Mouse (Mus musculus) v-Abl transformed pro-B cells (cell line): ENCODE results near the gene Ttc24.

Source experiments
- in situ Hi-C, 2 experiments: fragments of 400-800 bp; cut with MboI; formaldehyde crosslinking; loops; one replicate each; pipeline ENCODE4 v1.15.1; 2025; ENCODE audit not compliant: unreplicated experiment in 2 of 2

Gene Ttc24

GRCm38 (mm10) chr3:88081345-88082223 lies 3.5 kb upstream of the Ttc24 start, which contains the start of gene Iqgap3:
Gene Iqgap3 (plus strand): TSS chr3:88081971.
- in situ Hi-C loops: no loop called here

- in situ Hi-C loops: loop anchor here in 1 of 2 experiments (5.0 to 10.0 kb wide), 2 partner anchors 70 to 313 kb away; no protein-coding TSS in a partner anchor
Measured at GRCm38 (mm10) chr3:88077441-88077840, 663 bp downstream of the Ttc24 start.

GRCm38 (mm10) chr3:88074766-88075165 lies 3.3 kb downstream of the Ttc24 start:
- in situ Hi-C loops: loop anchor here (5.0 to 25.0 kb wide), 3 partner anchors 67 to 310 kb away; partner anchors contain the start of gene Nes (in 1 of the 2)

GRCm38 (mm10) chr3:88074351-88074750 lies 3.8 kb downstream of the Ttc24 start:
- in situ Hi-C loops: loop anchor here (5.0 to 25.0 kb wide), 3 partner anchors 67 to 310 kb away; partner anchors contain the start of gene Nes (in 1 of the 2)

GRCm38 (mm10) chr3:88073631-88074030 lies 4.5 kb downstream of the Ttc24 start:
- in situ Hi-C loops: loop anchor here (5.0 to 25.0 kb wide), 3 partner anchors 66 to 309 kb away; partner anchors contain the start of gene Nes (in 1 of the 2)

GRCm38 (mm10) chr3:88071783-88072182 lies 6.3 kb downstream of the Ttc24 start:
- in situ Hi-C loops: loop anchor here (5.0 to 25.0 kb wide), 3 partner anchors 64 to 307 kb away; partner anchors contain the start of gene Nes (in 1 of the 2)

GRCm38 (mm10) chr3:88068386-88068785 lies 9.7 kb downstream of the Ttc24 start:
- in situ Hi-C loops: loop anchor here (5.0 to 25.0 kb wide), 3 partner anchors 36 to 106 kb away; partner anchors contain the start of genes Hapln2 (in 1 of the 2) and Nes (in 1 of the 2)

- in situ Hi-C loops: loop anchor here in 1 of 2 experiments (25.0 kb wide), 1 partner anchor 96 kb away; the partner anchor contains the start of gene Nes
Measured at GRCm38 (mm10) chr3:88057902-88058696, 20.0 kb downstream of the Ttc24 start, which contains the start of gene Naxe. Gene Naxe (minus strand): TSS chr3:88058495.

GRCm38 (mm10) chr3:88057030-88057429 lies 21.1 kb downstream of the Ttc24 start:
- in situ Hi-C loops: loop anchor here in 1 of 2 experiments (25.0 kb wide), 1 partner anchor 95 kb away; the partner anchor contains the start of gene Nes

- in situ Hi-C loops: no loop called here
Measured at GRCm38 (mm10) chr3:88049532-88049931, 28.6 kb downstream of the Ttc24 start.

- in situ Hi-C loops: no loop called here
Measured at GRCm38 (mm10) chr3:88042661-88043421, 35.3 kb downstream of the Ttc24 start, which contains the start of gene Gpatch4. Gene Gpatch4 (plus strand): TSS chr3:88043108.

- in situ Hi-C loops: no loop called here
Measured at GRCm38 (mm10) chr3:88035561-88036293, 42.4 kb downstream of the Ttc24 start.

- in situ Hi-C loops: loop anchor here in 1 of 2 experiments (5.0 kb wide), 1 partner anchor 34 kb away; no protein-coding TSS in a partner anchor
Measured at GRCm38 (mm10) chr3:88033506-88033905, 44.6 kb downstream of the Ttc24 start.

GRCm38 (mm10) chr3:88030608-88031395 lies 47.3 kb downstream of the Ttc24 start:
- in situ Hi-C loops: loop anchor here in 1 of 2 experiments (5.0 kb wide), 1 partner anchor 36 kb away; no protein-coding TSS in a partner anchor

- in situ Hi-C loops: loop anchor here in 1 of 2 experiments (5.0 kb wide), 1 partner anchor 40 kb away; no protein-coding TSS in a partner anchor
Measured at GRCm38 (mm10) chr3:88027434-88028186, 50.5 kb downstream of the Ttc24 start, which contains the start of gene Hapln2. Gene Hapln2 (minus strand): TSS chr3:88027583.

GRCm38 (mm10) chr3:88026823-88027222 lies 51.3 kb downstream of the Ttc24 start:
- in situ Hi-C loops: loop anchor here in 1 of 2 experiments (5.0 kb wide), 1 partner anchor 40 kb away; no protein-coding TSS in a partner anchor
